Mouse (Mus musculus): Measurements from ENCODE around the gene Lrrc3. TPM values are rescaled to one million over a fixed set of nuclear protein-coding genes. Genes with fewer than 3 reads are reported as not detected.

Lrrc3 gene
- total RNA-seq (2023), result under 1 TPM; 0.10 to 0.15 TPM

GRCm38 (mm10) chr10:77902211-77902893 lies at the start of gene Lrrc3:
TSS of gene Lrrc3 (minus strand) at chr10:77902536.

GRCm38 (mm10) chr10:77861675-77862074 lies 40.7 kb downstream of the Lrrc3 start, which contains the start of gene Gm3285:
TSS of gene Gm3285 (plus strand) at chr10:77861975.

DNA sequence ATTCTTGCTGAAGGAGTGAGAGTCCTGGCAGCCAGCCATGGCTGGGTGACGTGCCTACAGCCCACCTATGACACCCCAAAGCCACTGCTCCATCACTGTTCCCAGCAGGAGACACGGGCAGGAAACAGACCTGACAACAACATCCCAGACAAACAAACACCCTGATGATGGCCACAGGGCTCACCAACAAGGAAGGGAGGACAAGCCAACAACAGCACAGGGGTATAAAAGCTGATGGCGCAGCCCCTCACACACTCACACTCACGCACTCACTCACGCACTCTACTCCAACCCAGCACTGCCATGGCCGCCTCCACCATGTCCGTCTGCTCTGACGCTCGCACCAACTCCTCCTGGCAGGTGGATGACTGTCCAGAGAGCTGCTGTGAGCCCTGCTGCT lies 49.8 kb downstream of the Lrrc3 start, which contains the start of gene Gm10318:
Gm10318 (plus strand) TSS at position 301 of the 400 bp plus-strand sequence.

Other genes starting within 250 kb of the Lrrc3 start
- not detected for gene Tspear, start 216.0 kb downstream of the Lrrc3 start, total RNA-seq (2023)
- gene Gm19402, start 211.8 kb downstream of the Lrrc3 start, total RNA-seq (2023), result not detected
- gene Gm9508, start 205.3 kb downstream of the Lrrc3 start, total RNA-seq (2023), result not detected
- not detected for gene Gm10272, start 195.9 kb downstream of the Lrrc3 start, total RNA-seq (2023)
- gene Gm10024, start 191.1 kb downstream of the Lrrc3 start, total RNA-seq (2023), result not detected
- not detected for gene Gm10142, start 186.7 kb downstream of the Lrrc3 start, total RNA-seq (2023)
- not detected for gene Krtap12-1, start 181.9 kb downstream of the Lrrc3 start, total RNA-seq (2023)
- not detected for gene Gm10100, start 176.1 kb downstream of the Lrrc3 start, total RNA-seq (2023)
- gene Gm18596, start 159.9 kb downstream of the Lrrc3 start, total RNA-seq (2023), result not detected
- not detected for gene Gm9736, start 151.2 kb downstream of the Lrrc3 start, total RNA-seq (2023)
- gene Gm3233, start 142.9 kb downstream of the Lrrc3 start, total RNA-seq (2023), result not detected
- not detected for gene Gm3238, start 131.2 kb downstream of the Lrrc3 start, total RNA-seq (2023)
- gene Gm7138, start 125.6 kb downstream of the Lrrc3 start, total RNA-seq (2023), result not detected
- gene Gm3250, start 120.0 kb downstream of the Lrrc3 start, total RNA-seq (2023), result not detected
- gene Gm7137, start 114.3 kb downstream of the Lrrc3 start, total RNA-seq (2023), result not detected
- gene Gm9639, start 107.5 kb downstream of the Lrrc3 start, total RNA-seq (2023), result not detected
- not detected for gene Gm19668, start 103.4 kb downstream of the Lrrc3 start, total RNA-seq (2023)
- gene Gm9507, start 90.7 kb downstream of the Lrrc3 start, total RNA-seq (2023), result not detected
- gene Gm2696, start 87.9 kb downstream of the Lrrc3 start, total RNA-seq (2023), result not detected
- not detected for gene Krtap10-4, start 75.4 kb downstream of the Lrrc3 start, total RNA-seq (2023)
- not detected for gene Krtap10-10, start 66.6 kb downstream of the Lrrc3 start, total RNA-seq (2023)
- not detected for gene Gm36176, start 55.7 kb downstream of the Lrrc3 start, total RNA-seq (2023)
- not detected for gene Gm10318, start 49.7 kb downstream of the Lrrc3 start, total RNA-seq (2023)
- gene Gm3285, start 40.6 kb downstream of the Lrrc3 start, total RNA-seq (2023), result not detected
- 100 to 1,000 TPM; 148 to 152 TPM for gene Trpm2, start 68.0 kb upstream of the Lrrc3 start, total RNA-seq (2023)
- gene 1810043G02Rik, start 76.0 kb upstream of the Lrrc3 start, total RNA-seq (2023), result 10 to 100 TPM; 10.7 to 12.6 TPM
- 10 to 100 TPM; 60.3 to 88.1 TPM for gene Pfkl, start 107.5 kb upstream of the Lrrc3 start, total RNA-seq (2023)
- not detected for gene Dnmt3l, start 139.4 kb upstream of the Lrrc3 start, total RNA-seq (2023)
- gene Aire, start 141.1 kb upstream of the Lrrc3 start, total RNA-seq (2023), result not detected
- 10 to 100 TPM; 46.2 to 50.6 TPM for gene Icosl, start 166.8 kb upstream of the Lrrc3 start, total RNA-seq (2023)

Measured in monocyte, adult 59 days (primary cell).